Mouse (Mus musculus) bone marrow, adult 2 months (tissue): Measurements from ENCODE around the gene Dmtf1.

Source experiments
- CTCF ChIP-seq: fragments of 200-500 bp; IDR thresholded peaks from 2 replicates; pipeline ENCODE4 v1.5.1; 2011; ENCODE audit warnings: low read length, control low read depth; ENCODE audit not compliant: control insufficient read depth, insufficient read depth
- POLR2A ChIP-seq: fragments of 200-500 bp; IDR thresholded peaks from 2 replicates; pipeline ENCODE4 v1.6.1; 2011; ENCODE audit warnings: low read depth, mild to moderate bottlenecking, control low read depth, low read length, borderline replicate concordance; ENCODE audit not compliant: control insufficient read depth

DNA sequence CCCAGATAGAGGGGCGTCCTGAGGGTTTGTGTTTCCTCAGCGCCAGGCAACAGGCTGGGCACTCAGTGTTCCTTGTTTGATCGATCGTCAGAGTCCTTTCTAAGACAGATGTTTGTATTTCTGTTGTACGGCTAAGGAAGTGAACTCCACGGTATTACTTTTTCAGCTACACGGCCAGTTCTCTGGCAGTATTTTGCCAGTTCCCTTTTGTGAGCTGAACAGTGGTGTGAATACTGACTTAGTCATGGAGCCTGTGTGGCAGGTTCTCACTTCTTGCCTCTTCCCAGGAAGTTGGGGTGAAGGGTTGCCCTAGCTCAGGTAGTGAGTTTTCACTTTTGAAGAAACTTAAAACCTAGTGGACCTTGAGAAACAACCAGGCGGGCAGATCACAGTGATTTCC is 57.6 kb downstream of the Dmtf1 start:
- TF ChIP-seq CTCF (no peak), POLR2A (no peak)
